Mouse (Mus musculus) layer of hippocampus, adult 6 months (tissue): ENCODE data around the gene Gm5478. TPM values are rescaled to one million over a fixed set of nuclear protein-coding genes. Genes with fewer than 3 reads are reported as not detected.

ENCODE experiments used
- long read RNA-seq, 2 experiments: library from polyadenylated mRNA; unstranded; transcript quantifications; one replicate each; pipeline ENCODE4 v2.0.0; 2019 to 2020
- microRNA-seq: library from miRNA; unstranded; fragments of <30 nt; microRNA quantifications from one replicate; pipeline ENCODE4 v1.2.0, GENCODE M21; 2020
- polyA plus RNA-seq: library from polyadenylated mRNA; unstranded; fragments of <200 nt; fragmentation: Nextera tagmentation; gene quantifications from 2 replicates; pipeline ENCODE4 v1.2.3, GENCODE M21; 2021

Gm5478 gene
- not detected in 2 replicates for polyA plus RNA-seq
- long read RNA-seq, experiment 1: 0 reads
- long read RNA-seq, experiment 2: 0 reads

DNA sequence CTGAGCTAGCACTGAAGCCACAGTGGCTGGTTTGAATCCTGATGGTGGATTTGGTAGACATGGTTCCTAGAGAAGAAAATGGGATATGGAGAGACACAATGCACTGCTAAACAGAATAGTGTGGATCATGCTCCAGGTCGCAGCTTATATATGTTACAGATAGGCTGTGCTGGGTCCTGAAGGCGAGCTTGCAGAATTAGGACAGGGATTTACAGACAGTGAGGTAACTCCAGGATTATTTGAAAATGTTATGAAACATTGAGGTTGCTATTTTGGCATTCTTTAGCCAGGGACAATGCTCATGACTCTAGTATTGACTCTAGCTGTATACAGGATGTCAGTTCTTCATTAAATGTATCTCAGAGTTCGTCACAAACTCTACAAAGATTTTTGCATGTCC, at the start of gene Gm5478:
Gene Gm5478 (minus strand): TSS at position 101 of the 400 bp plus-strand sequence.

DNA sequence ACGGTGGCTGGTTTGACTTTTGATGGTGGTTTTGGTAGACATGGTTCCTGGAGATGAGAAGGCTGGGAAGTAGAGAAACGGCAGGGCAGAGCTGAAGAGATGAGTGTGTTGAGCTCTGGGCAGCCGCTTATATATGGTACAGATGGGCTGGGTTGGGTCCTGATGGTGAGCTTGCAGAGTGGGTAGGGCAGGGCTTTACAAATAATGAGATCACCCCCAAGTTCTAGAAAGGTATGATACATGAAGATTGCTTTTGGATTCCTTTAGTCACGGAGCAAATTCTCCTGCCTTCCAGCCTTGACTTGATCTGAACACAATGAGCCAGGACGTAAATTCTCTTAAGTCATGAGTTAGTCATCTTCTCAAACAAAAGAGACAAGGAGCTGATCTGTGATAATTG, 47.0 kb upstream of the Gm5478 start, which contains the start of gene Krt6a:
Gene Krt6a (minus strand): TSS at position 101 of the 400 bp plus-strand sequence.

DNA sequence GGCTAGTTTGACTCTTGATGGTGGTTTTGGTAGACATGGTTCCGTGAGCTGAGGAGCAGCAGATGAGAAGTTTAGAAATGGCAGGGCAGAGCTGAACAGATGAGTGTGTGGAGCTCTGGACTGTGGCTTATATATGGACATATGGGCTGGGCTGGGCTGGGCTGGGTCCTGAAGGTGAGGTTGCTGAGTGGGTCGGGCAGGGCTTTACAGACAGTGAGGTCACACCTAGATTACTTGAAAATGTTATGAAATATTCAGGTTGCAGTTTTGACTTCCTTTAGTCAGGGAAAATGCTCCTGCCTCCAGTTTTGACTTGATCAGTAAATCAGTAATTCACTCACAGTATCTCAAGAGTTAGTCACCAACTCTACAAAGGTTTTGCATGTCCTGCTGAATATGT, 33.0 kb upstream of the Gm5478 start, which contains the start of gene Krt6b:
Gene Krt6b (minus strand): TSS at position 101 of the 400 bp plus-strand sequence.

GRCm38 (mm10) chr15:101627884-101628283, 19.3 kb downstream of the Gm5478 start, which contains the start of gene Gm5414:
Gene Gm5414 (minus strand): TSS chr15:101628188.

Small RNA genes within 50 kb of the gene (microRNA-seq; reads per million reads assigned to microRNA genes)
- gene Gm44342: not detected
- gene Gm44383: not detected
- not detected for gene Gm44479

Other genes with a start within 250 kb of the Gm5478 start
- gene Krt7, start 236.3 kb downstream of the Gm5478 start, polyA plus RNA-seq: 0.04 and 0.23 TPM in 2 replicates
- 0.18 and 0.29 TPM in 2 replicates for gene Krt87, start 208.6 kb downstream of the Gm5478 start, polyA plus RNA-seq
- not detected in 2 replicates for gene Krt88, start 199.6 kb downstream of the Gm5478 start, polyA plus RNA-seq
- gene Krt81, start 183.6 kb downstream of the Gm5478 start, polyA plus RNA-seq: not detected in 2 replicates
- gene Krt86, start 173.9 kb downstream of the Gm5478 start, polyA plus RNA-seq: not detected in 2 replicates
- gene Krt83, start 155.9 kb downstream of the Gm5478 start, polyA plus RNA-seq: not detected in 2 replicates
- not detected in 2 replicates for gene Gm49425, start 130.1 kb downstream of the Gm5478 start, polyA plus RNA-seq
- not detected in 2 replicates for gene Krt84, start 114.6 kb downstream of the Gm5478 start, polyA plus RNA-seq
- gene Krt82, start 96.7 kb downstream of the Gm5478 start, polyA plus RNA-seq: not detected in 2 replicates
- gene Krt90, start 84.4 kb downstream of the Gm5478 start, polyA plus RNA-seq: 0.15 and 0.21 TPM in 2 replicates
- not detected in 2 replicates for gene Krt75, start 73.5 kb downstream of the Gm5478 start, polyA plus RNA-seq
- not detected in 2 replicates for gene Gm5414, start 19.2 kb downstream of the Gm5478 start, polyA plus RNA-seq
- not detected in 2 replicates for gene Krt6b, start 32.9 kb upstream of the Gm5478 start, polyA plus RNA-seq
- not detected in 2 replicates for gene Krt6a, start 46.9 kb upstream of the Gm5478 start, polyA plus RNA-seq
- gene Krt5, start 65.5 kb upstream of the Gm5478 start, polyA plus RNA-seq: 0.38 and 0.46 TPM in 2 replicates
- gene Krt71, start 95.7 kb upstream of the Gm5478 start, polyA plus RNA-seq: not detected in 2 replicates
- gene Krt72, start 139.1 kb upstream of the Gm5478 start, polyA plus RNA-seq: not detected in 2 replicates
- 3.9 and 4.0 TPM in 2 replicates for gene Krt73, start 155.0 kb upstream of the Gm5478 start, polyA plus RNA-seq
- gene Krt2, start 170.8 kb upstream of the Gm5478 start, polyA plus RNA-seq: 0.48 and 1.0 TPM in 2 replicates
- gene Krt1, start 203.4 kb upstream of the Gm5478 start, polyA plus RNA-seq: 5.6 and 6.0 TPM in 2 replicates
- 4.4 and 4.5 TPM in 2 replicates for gene Krt77, start 222.3 kb upstream of the Gm5478 start, polyA plus RNA-seq
- gene Krt76, start 245.5 kb upstream of the Gm5478 start, polyA plus RNA-seq: not detected in 2 replicates